Mouse (Mus musculus) heart, postnatal 4 days (tissue): Measurements from ENCODE around the gene Srsf1. TPM values are rescaled to one million over a fixed set of nuclear protein-coding genes. Genes with fewer than 3 reads are reported as not detected.

Experiments used
- DNase-seq: peaks from one replicate; pipeline ENCODE4 v3.0.0; 2021
- total RNA-seq, 2 experiments: library from RNA; stranded (reverse); gene quantifications; 2 replicates each; pipeline ENCODE4 v1.2.3; 2021

Srsf1 gene
- total RNA-seq, 2 experiments from 2014 or later = 207 to 224 TPM

DNA sequence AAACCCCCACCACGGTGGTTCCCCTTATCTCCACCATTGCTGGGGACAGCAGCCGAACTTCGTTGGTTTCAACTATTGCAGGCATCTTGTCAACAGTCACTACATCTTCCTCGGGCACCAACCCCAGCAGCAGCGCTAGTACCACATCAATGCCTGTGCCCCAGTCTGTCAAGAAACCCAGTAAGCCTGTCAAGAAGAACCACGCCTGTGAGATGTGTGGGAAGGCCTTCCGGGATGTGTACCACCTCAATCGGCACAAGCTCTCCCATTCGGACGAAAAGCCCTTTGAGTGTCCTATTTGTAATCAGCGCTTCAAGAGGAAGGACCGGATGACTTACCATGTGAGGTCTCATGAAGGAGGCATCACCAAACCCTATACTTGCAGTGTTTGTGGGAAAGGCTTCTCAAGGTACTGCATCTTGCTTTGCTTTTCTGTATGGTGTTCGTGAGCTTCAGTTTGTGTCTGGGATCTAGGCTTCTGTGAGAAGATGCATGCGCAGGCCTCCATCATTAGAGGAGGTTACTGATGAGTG, 26.2 kb downstream of the Srsf1 start:
- DNase-seq = peak; percentile 4

DNA sequence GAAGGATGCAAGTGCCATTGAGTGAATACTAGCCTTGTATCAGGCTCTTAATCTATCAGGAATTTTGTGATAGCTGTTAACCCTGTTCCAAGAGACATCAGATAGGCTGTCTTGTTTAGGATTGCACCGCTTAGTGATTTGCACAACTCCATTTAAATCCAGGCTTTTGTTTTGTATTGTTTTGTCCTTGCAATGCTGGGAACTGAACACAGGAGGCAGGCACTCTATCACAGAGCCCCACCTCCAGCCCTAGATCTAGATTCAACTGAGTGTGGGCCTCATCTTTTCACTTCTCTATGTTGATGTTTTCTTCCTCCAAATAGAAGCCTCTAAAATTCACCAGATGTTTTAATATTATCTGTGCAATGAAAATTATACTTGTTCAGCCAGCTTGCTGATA, 28.5 kb downstream of the Srsf1 start:
- no peak for DNase-seq

DNA sequence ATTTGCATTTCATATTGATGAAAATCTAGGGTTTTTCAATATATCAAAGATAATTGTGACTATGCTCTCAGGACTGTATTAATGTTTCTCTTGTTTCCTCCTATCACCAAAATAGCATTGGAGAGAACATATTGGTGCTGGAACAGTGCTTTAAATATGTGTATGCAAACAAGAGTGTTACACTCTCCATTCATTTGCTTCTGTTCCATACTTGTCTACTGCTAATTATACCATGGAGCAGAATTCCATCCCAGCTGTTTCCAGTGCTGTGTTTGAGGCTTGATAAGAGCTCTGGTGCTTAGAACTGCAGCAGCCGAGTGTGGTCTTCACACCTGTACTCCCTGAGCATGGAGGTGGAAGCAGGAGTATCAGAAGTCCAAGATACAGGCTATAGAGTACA, 29.2 kb downstream of the Srsf1 start:
- no peak for DNase-seq

- DNase-seq = no peak
These were observed 36.5 kb downstream of the Srsf1 start for GRCm38 (mm10) chr11:88083699-88084098.

GRCm38 (mm10) chr11:88086737-88087627, 39.8 kb downstream of the Srsf1 start:
- peak; percentile 93 for DNase-seq

- no peak for DNase-seq
These were observed 42.0 kb downstream of the Srsf1 start for GRCm38 (mm10) chr11:88089150-88089549.

DNA sequence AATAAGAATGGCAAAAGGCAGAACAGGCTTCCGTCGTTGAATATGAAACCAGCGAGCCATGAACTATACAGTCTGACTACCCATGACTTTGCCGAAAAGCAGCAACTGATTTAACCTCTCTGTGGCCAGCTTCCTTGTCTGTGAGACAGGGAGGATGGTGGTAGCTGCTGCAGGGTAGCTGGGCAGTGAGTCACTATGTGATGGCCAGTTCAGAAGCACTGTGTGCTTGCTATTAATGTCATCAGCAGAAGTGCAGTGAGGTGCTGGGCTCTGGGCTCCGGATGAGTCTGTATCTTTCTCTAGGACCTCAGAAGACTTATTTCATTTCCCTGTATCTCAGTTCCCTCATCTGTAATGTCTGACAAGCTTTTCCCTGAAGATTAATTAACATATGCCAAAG, 43.1 kb downstream of the Srsf1 start:
- DNase-seq = no peak

DNA sequence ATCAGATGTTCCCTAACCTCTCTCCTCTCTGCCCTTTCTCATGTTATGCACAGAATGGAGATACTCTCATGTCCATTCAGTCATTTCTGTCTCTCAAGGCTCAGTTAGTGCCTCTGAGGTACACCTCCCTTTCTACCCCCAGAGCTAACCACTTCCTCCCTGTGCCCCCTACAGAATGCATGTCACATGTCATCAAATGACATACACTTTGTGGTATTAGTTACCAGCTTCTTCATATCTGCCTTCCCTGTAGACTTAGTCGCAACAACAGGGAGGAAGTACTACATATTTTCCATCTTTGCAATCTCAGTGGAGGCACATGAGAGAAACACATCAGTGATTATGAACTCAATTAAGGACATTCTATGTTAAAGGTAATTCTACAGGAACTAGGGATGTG, 44.8 kb downstream of the Srsf1 start:
- no peak for DNase-seq

GRCm38 (mm10) chr11:88097173-88097572, 50.0 kb downstream of the Srsf1 start:
- peak; percentile 62 for DNase-seq

- DNase-seq = no peak
These were observed 51.0 kb downstream of the Srsf1 start, which contains the start of gene Cuedc1 for GRCm38 (mm10) chr11:88098021-88098729. Cuedc1 (plus strand) TSS chr11:88098058.

DNA sequence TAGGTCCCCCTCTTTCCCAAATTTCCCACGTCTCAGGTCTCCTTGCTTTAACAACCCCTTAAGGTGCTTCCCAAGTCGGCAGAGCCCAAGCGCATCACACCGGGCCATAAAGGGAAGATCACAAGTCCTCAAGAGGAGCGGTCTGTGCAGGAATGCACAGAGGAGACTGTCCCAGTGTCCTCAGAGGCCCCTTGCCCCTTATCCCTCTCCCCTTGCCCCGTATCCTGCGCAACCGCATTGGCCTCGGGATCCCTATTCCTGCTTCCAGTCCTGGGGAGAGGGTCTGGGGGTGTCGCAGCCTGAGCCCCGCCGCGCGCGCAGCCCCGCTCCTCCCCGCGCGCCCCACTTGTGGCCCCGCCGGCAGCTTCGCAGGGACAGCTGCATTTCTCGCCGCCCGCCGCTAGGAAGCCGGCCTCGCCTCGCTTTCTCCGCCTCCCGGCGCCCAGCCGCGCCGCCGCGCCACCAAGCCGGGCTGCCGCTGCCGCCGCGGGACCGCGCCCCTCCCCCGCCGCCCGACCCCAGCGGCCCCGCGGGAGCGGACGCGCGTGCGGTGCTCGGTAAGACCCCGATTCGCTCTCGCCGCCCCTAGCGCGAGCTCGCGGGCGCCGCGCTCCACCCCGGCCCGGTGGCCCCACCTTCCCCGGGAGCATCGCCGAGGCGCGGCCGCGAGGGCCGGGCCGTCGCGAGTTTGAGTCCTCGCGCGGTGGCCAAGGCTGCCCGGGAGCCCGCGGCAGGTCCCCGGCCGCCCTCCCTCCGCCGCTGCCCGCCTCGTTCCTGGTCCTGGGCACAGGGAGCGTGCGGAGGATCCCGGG, 51.8 kb downstream of the Srsf1 start:
- DNase-seq = peak; percentile 88

GRCm38 (mm10) chr11:88099599-88100023, 52.4 kb downstream of the Srsf1 start:
- DNase-seq = peak; percentile 90

- DNase-seq = no peak
These were observed 53.0 kb downstream of the Srsf1 start for GRCm38 (mm10) chr11:88100170-88100569.

Other genes with a start within 250 kb of the Srsf1 start
- not detected for gene Lpo, start 219.1 kb upstream of the Srsf1 start, total RNA-seq
- gene Mks1, start 194.2 kb upstream of the Srsf1 start, total RNA-seq = 1 to 10 TPM; 5.6 to 5.7 TPM
- not detected for gene Epx, start 171.8 kb upstream of the Srsf1 start, total RNA-seq
- not detected for gene Olfr462, start 155.1 kb upstream of the Srsf1 start, total RNA-seq
- not detected for gene Olfr463, start 150.0 kb upstream of the Srsf1 start, total RNA-seq
- not detected for gene Olfr464, start 126.4 kb upstream of the Srsf1 start, total RNA-seq
- 100 to 1,000 TPM; 202 to 205 TPM for gene Dynll2, start 59.8 kb upstream of the Srsf1 start, total RNA-seq
- gene Vezf1, start 20.9 kb downstream of the Srsf1 start, total RNA-seq = 10 to 100 TPM; 36.7 to 41.3 TPM
- gene Cuedc1, start 50.7 kb downstream of the Srsf1 start, total RNA-seq = 10 to 100 TPM; 39.5 to 40.0 TPM
- gene Mrps23, start 157.0 kb downstream of the Srsf1 start, total RNA-seq = 100 to 1,000 TPM; 204 to 207 TPM
- not detected for gene Ccdc182, start 246.7 kb downstream of the Srsf1 start, total RNA-seq